Mouse (Mus musculus): ENCODE measurements around the gene Hoxa10. TPM values are rescaled to one million over a fixed set of nuclear protein-coding genes. Genes with fewer than 3 reads are reported as not detected.

The Hoxa10 gene
- polyA plus RNA-seq, 1 experiment from 2014 or later = not detected

- under 1% methylated on average over 37 of the region's 37 CpGs for WGBS
- Histone ChIP-seq H3K9me3 (ENCODE audit: control insufficient read depth, low read length) (no peaks in the 10 kb centered on the region), H3K36me3 (ENCODE audit: control insufficient read depth, insufficient read depth, low read length) (no peaks in the 10 kb centered on the region), H3K4me2 (no peak overlapping the region), H3K27ac (ENCODE audit: low read depth, low read length) (no peak overlapping the region), H3K4me3 (ENCODE audit: low read depth, low read length) (no peak overlapping the region), H3K4me1 (ENCODE audit: control insufficient read depth, insufficient read depth, low read length) (no peaks in the 10 kb centered on the region; the same call in 1 of the 2 replicates), H3K27me3 (ENCODE audit: control insufficient read depth, insufficient read depth, low read length) (peaks cover 100% of the 10 kb centered on the region), H3K9ac (ENCODE audit: low read length) (no peak overlapping the region)
- DNase-seq (ENCODE audit: low spot score, missing footprints) (peak; percentile 99), ATAC-seq (ENCODE audit: low FRiP score) (peak; percentile 58; the same call in 1 of the 2 replicates)
Measured at GRCm38 (mm10) chr6:52211170-52211935, 29.3 kb downstream of the Hoxa10 start.

DNA sequence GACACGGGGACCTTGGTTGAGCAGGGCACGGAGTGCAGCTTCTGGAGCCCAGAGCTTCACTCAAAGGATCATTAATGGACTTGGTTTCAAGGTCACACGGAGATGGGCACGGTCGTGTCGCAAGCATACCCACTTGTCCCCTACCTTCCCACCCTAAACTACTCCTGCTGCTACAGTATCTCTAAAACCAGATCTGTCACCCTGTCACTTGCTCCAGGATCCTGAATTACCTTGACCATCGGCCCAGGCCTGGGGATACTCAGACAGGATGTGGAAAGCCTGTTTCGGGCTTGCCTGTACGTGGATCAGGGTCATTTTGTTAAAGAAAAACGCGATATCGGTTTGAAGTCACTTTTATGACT is 31.0 kb downstream of the Hoxa10 start:
- Histone ChIP-seq H3K4me1 (ENCODE audit: control insufficient read depth, insufficient read depth, low read length) (no peaks in the 10 kb centered on the region; the same call in 1 of the 2 replicates), H3K36me3 (ENCODE audit: control insufficient read depth, insufficient read depth, low read length) (no peaks in the 10 kb centered on the region), H3K4me3 (ENCODE audit: low read depth, low read length) (no peak overlapping the region), H3K9ac (ENCODE audit: low read length) (no peak overlapping the region), H3K27ac (ENCODE audit: low read depth, low read length) (no peak overlapping the region), H3K4me2 (no peak overlapping the region), H3K9me3 (ENCODE audit: control insufficient read depth, low read length) (no peaks in the 10 kb centered on the region), H3K27me3 (ENCODE audit: control insufficient read depth, insufficient read depth, low read length) (peaks cover 100% of the 10 kb centered on the region)
- DNase-seq (ENCODE audit: low spot score, missing footprints) (no peak), ATAC-seq (ENCODE audit: low FRiP score) (no peak)
- WGBS = 7% methylated on average over 12 of the region's 12 CpGs

DNA sequence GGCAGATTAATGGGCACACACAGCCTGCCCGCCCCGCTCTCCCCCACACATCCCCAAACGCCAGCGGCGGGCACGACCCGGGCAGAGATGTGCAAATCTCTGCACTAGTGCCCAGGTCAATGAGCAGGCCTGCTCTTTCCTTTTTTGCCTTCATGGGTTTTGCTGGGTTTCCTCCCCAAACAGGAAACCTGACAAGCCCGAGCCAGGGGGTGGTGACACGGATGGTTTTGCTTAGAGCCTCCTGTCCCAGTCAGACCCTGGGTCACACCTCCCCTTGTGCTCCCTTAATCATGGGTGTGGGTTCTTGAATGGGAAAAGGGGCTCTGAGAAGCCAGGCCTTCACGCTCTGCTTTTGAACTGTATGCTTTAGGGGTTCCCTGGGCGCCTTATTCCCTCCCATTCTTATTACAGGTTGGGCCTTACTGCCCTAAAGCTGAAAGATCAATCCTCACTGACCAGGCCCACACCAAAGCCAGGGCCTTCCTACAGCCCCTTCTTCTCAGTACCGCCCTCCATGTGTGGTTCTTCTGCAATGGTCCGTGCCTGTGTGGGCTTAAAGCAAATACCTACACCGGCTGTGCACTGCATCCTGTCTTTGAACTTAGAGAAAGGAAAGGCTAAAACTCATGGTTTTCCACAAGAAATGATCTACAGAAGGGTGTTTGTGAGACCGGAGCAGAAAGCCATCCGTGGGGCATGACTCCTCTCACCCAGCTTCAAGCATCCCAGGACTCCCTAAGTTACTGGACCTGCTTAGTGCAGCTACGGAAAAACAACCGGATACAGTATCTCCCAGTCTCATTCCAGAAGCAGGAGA is 31.6 kb downstream of the Hoxa10 start:
- DNase-seq (ENCODE audit: low spot score, missing footprints) = peak; percentile 94
- WGBS = 2% methylated on average over 18 of the region's 18 CpGs
- Histone ChIP-seq H3K27me3 (ENCODE audit: control insufficient read depth, insufficient read depth, low read length) (peaks cover 100% of the 10 kb centered on the region), H3K4me2 (no peak overlapping the region), H3K9me3 (ENCODE audit: control insufficient read depth, low read length) (no peaks in the 10 kb centered on the region), H3K4me3 (ENCODE audit: low read depth, low read length) (no peak overlapping the region), H3K4me1 (ENCODE audit: control insufficient read depth, insufficient read depth, low read length) (peaks cover 4% of the 10 kb centered on the region), H3K9ac (ENCODE audit: low read length) (no peak overlapping the region), H3K36me3 (ENCODE audit: control insufficient read depth, insufficient read depth, low read length) (no peaks in the 10 kb centered on the region), H3K27ac (ENCODE audit: low read depth, low read length) (no peak overlapping the region)
- ATAC-seq (ENCODE audit: low FRiP score) = no peak

DNA sequence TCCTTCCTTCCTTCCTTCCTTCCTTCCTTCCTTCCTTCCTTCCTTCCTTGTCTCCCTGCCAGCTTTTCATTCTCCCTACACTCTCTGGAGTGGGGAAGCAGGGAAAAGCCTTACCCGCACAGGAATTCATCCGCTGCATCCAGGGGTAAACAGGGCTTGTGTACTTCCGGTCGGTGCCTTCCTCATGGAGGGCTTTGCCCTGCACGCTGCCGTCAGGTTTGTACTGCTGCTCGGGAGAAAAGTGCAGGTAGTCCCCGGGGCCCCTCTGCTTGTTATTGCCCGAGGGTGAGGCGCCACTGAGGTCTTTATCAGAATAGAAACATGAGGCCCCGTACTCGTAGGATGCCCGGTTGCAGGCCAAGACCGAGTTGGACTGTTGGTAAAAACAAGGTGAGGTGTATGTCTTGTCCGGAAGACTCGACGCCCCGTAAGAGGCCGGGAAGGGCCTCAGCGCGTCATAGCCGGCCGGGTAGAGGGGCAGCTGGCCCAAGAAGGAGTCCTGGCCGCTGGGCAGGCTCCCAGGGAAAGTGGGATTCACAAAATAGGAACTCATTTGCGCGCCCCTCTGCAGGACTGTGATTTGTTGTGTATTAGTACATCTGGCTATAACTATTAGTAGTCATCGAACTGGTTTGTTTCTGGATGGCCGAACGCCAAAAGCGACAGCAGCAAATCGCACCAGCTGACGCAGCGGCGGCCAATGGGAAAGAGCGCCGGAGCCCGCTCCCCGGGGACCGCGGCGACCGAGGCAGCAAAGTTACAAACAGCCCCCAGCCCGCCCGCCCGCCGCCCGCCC is 32.4 kb downstream of the Hoxa10 start, which contains the start of gene Hoxa6:
Gene Hoxa6 (minus strand): TSS at position 651 of the 796 bp plus-strand sequence.
- under 1% methylated on average over 47 of the region's 47 CpGs for WGBS
- no peak within 1 kb of the TSS for H3K9ac ChIP-seq (ENCODE audit: low read length)
- no peak for DNase-seq (ENCODE audit: low spot score, missing footprints)

DNA sequence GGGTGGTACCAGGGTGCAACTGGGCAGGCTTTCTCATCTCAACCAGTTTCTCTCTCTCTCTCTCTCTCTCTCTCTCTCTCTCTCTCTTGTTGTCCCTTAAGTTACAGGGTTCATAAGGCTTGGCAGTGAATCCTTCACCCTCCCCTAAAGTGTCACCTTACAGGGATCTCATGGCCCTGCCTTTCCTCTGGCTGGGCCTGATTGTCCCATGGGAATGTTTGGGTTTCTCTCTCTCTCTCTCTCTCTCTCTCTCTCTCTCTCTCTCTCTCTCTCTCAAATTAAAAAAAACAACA is 33.0 kb downstream of the Hoxa10 start:
- Histone ChIP-seq H3K4me2 (no peak overlapping the region), H3K9me3 (ENCODE audit: control insufficient read depth, low read length) (no peaks in the 10 kb centered on the region), H3K4me3 (ENCODE audit: low read depth, low read length) (no peak overlapping the region), H3K27ac (ENCODE audit: low read depth, low read length) (no peak overlapping the region), H3K27me3 (ENCODE audit: control insufficient read depth, insufficient read depth, low read length) (peaks cover 100% of the 10 kb centered on the region), H3K36me3 (ENCODE audit: control insufficient read depth, insufficient read depth, low read length) (no peaks in the 10 kb centered on the region), H3K9ac (ENCODE audit: low read length) (no peak overlapping the region), H3K4me1 (ENCODE audit: control insufficient read depth, insufficient read depth, low read length) (peaks cover 7% of the 10 kb centered on the region)
- ATAC-seq (ENCODE audit: low FRiP score) (no peak), DNase-seq (ENCODE audit: low spot score, missing footprints) (no peak)

More for the DNA sequence above, 32.4 kb downstream of the Hoxa10 start, which contains the start of gene Hoxa6:
- peaks cover 7% of the 10 kb centered on the region for H3K4me1 ChIP-seq (ENCODE audit: control insufficient read depth, insufficient read depth, low read length)
- no peak for ATAC-seq (ENCODE audit: low FRiP score)
- H3K4me3 ChIP-seq (ENCODE audit: low read depth, low read length) = no peak within 1 kb of the TSS
- no peak within 1 kb of the TSS for H3K27ac ChIP-seq (ENCODE audit: low read depth, low read length)
- no peaks in the 10 kb centered on the region for H3K9me3 ChIP-seq (ENCODE audit: control insufficient read depth, low read length)
- no peaks in the 10 kb centered on the region for H3K36me3 ChIP-seq (ENCODE audit: control insufficient read depth, insufficient read depth, low read length)
- H3K27me3 ChIP-seq (ENCODE audit: control insufficient read depth, insufficient read depth, low read length) = peaks cover 100% of the 10 kb centered on the region
- H3K4me2 ChIP-seq = no peak within 1 kb of the TSS

DNA sequence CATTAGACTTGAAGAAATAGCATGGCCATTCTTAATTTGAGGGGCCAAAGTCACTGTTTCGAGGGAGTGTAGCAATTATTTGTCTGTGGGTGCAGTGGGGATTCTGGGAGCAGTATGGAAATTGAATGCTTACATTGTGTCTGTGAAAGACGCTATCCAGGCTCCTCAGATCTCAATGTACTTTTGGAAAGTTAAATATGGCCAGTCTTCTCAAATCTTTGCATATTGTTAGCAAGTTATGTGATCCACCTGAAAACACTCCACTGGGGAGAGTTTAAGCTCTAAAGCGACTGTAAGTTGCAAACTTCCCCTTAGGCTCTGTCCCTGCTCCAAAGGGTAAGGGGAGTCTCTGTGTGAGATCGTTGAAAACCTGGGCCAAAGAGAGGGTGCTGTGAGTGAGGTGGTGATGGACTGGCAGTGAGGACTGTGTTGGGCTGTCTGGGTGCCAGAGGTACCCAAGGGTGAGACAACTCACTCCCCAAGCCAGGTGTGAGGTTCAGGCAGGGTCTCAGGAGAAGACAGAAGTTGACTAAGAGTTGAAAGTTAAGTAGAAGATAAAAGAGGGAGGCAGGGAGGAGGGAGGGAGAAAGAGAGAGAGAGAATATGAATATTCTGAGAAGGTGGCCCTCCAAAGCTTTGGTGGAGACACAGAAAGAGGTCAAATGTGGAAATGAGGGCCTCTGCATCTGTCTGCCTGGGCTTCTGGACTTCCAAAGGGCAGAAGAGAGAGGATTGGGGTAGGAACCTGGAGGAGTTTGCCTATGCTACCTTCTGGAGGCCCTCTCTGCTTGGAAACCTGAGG is 33.6 kb downstream of the Hoxa10 start:
- H3K4me3 ChIP-seq (ENCODE audit: low read depth, low read length) = no peak overlapping the region
- no peaks in the 10 kb centered on the region for H3K36me3 ChIP-seq (ENCODE audit: control insufficient read depth, insufficient read depth, low read length)
- H3K4me2 ChIP-seq = no peak overlapping the region
- no peak overlapping the region for H3K27ac ChIP-seq (ENCODE audit: low read depth, low read length)
- peaks cover 100% of the 10 kb centered on the region for H3K27me3 ChIP-seq (ENCODE audit: control insufficient read depth, insufficient read depth, low read length)
- WGBS = 5% methylated on average over 4 of the region's 4 CpGs
- H3K9ac ChIP-seq (ENCODE audit: low read length) = no peak overlapping the region
- no peak for DNase-seq (ENCODE audit: low spot score, missing footprints)
- no peak for ATAC-seq (ENCODE audit: low FRiP score)
- H3K4me1 ChIP-seq (ENCODE audit: control insufficient read depth, insufficient read depth, low read length) = peaks cover 7% of the 10 kb centered on the region
- no peaks in the 10 kb centered on the region for H3K9me3 ChIP-seq (ENCODE audit: control insufficient read depth, low read length)

- DNase-seq (ENCODE audit: low spot score, missing footprints) = peak; percentile 95
- H3K9ac ChIP-seq (ENCODE audit: low read length) = no peak overlapping the region
- WGBS = under 1% methylated on average over 55 of the region's 55 CpGs
Measured at GRCm38 (mm10) chr6:52205638-52206621, 34.7 kb downstream of the Hoxa10 start.

More at GRCm38 (mm10) chr6:52205638-52206621, 34.7 kb downstream of the Hoxa10 start:
- no peak overlapping the region for H3K27ac ChIP-seq (ENCODE audit: low read depth, low read length)
- H3K27me3 ChIP-seq (ENCODE audit: control insufficient read depth, insufficient read depth, low read length) = peaks cover 100% of the 10 kb centered on the region
- no peaks in the 10 kb centered on the region for H3K36me3 ChIP-seq (ENCODE audit: control insufficient read depth, insufficient read depth, low read length)
- no peaks in the 10 kb centered on the region for H3K9me3 ChIP-seq (ENCODE audit: control insufficient read depth, low read length)
- ATAC-seq (ENCODE audit: low FRiP score) = no peak
- no peak overlapping the region for H3K4me3 ChIP-seq (ENCODE audit: low read depth, low read length)
- peaks cover 7% of the 10 kb centered on the region for H3K4me1 ChIP-seq (ENCODE audit: control insufficient read depth, insufficient read depth, low read length)
- H3K4me2 ChIP-seq = no peak overlapping the region

Measured in midbrain, embryonic 11.5 days (tissue).